Mouse (Mus musculus): ENCODE measurements around the gene Tbc1d14.
A peak's percentile ranks its signal among the peaks of the same experiment; 100 is the strongest.

Gene Tbc1d14

DNA sequence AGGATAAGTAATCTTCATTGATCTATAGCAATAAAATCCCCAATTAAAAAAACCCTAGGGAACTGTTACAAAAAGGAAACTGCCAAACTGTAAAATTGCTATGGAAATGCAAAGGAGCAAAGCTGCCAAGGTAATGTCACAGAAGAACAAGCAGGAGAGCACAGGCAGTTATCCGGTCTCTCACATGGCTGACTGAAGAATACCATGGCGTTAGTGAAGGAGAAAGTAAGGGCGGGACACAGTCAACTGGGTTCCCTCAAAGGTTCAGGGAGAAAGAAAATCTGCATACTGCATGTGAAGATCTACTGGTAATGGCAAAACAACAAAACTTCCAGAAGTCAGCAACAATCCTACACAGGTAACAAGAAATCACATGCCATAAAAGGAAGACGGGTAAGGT lies 36.8 kb downstream of the Tbc1d14 start:
- DNase-seq (ENCODE audit: extremely low read depth, low read depth, low spot score), result no peak

- no peak for DNase-seq (ENCODE audit: extremely low read depth, low read depth, low spot score)
These were observed 38.6 kb downstream of the Tbc1d14 start for GRCm38 (mm10) chr5:36554496-36554895.

DNA sequence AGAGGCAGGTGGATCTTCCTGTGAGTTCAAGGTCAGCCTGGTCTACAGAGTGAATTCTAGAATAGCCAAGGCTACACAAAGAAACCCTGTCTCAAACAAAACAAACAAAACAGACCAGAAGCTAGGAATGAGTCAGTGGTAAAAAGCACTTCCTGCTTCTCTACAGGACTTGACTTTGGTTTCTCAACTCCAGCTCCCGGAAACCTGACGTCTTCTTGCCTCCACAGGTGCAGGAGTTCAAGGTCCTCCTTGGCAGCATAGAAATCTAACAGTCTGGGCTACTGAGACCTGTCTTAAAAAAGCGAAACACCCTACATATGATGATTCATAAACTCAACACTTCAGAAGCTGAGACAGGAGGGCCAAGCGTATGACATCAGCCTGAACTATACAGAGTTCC lies 39.2 kb downstream of the Tbc1d14 start:
- DNase-seq (ENCODE audit: extremely low read depth, low read depth, low spot score), result no peak

- DNase-seq (ENCODE audit: extremely low read depth, low read depth, low spot score), result no peak
These were observed 39.9 kb downstream of the Tbc1d14 start for GRCm38 (mm10) chr5:36553056-36553606.

DNA sequence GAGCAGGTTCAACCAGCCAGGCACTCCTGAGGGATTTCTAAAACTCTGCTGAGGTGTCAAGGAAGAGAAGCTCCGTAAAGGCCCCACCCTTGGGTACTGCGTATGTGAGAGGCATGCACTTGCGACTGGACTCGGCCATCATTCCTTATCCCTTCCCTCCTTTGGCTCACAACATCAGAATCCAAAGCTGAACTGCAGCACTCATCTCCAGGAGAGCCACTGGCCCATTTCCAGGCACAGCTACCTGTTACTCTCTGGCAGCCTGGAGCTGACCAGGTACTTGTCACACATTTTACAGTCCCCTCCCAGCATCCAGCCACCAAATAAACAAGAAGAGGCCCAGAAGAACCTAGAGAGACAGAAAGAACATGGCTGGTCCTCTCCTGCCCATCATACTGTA lies 40.7 kb downstream of the Tbc1d14 start:
- DNase-seq (ENCODE audit: extremely low read depth, low read depth, low spot score), result no peak

GRCm38 (mm10) chr5:36549243-36549642 lies 43.8 kb downstream of the Tbc1d14 start:
- no peak for DNase-seq (ENCODE audit: extremely low read depth, low read depth, low spot score)

- DNase-seq (ENCODE audit: extremely low read depth, low read depth, low spot score), result peak; percentile 30
These were observed 48.3 kb downstream of the Tbc1d14 start for GRCm38 (mm10) chr5:36544765-36545164.

GRCm38 (mm10) chr5:36540928-36541327 lies 52.1 kb downstream of the Tbc1d14 start:
- DNase-seq (ENCODE audit: extremely low read depth, low read depth, low spot score), result no peak

- no peak for DNase-seq (ENCODE audit: extremely low read depth, low read depth, low spot score)
These were observed 54.4 kb downstream of the Tbc1d14 start for GRCm38 (mm10) chr5:36538576-36539187.

GRCm38 (mm10) chr5:36536424-36536823 lies 56.7 kb downstream of the Tbc1d14 start:
- no peak for DNase-seq (ENCODE audit: extremely low read depth, low read depth, low spot score)

DNA sequence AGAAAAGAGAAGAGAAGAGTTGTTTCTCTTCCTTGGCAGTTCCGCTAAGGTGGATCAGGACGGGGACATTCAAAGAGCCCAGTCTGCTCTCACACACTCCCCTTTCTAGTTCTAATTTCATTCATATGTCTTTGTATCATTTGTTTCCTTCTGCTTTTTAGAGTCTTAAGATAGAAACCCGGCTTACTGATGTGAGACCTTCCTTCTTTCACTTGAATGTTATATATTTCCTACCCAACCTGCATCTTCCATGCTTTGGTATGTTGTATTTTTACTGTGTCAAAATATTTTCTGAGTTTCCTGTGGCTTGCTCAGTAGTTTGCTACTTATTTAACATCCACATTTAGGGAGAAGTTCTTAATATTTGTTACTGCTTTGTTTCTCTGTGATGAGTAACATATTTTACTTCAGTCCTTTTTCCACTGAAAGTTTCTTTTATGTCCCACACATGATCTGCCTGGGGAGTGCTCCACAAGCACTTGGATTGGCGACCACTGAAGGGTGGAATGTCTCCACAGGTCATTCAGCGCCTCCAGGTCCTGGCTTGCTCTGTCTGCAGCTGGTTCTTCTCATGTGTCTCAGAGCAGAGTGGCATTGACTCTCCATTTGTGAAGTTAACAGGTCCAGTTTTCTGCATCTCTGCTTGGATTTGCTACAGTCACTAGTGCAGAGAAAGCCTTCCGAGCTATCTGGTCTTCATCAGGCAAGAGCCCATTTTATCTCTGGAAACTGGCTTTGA lies 57.5 kb downstream of the Tbc1d14 start:
- no peak for DNase-seq (ENCODE audit: extremely low read depth, low read depth, low spot score)

- no peak for DNase-seq (ENCODE audit: extremely low read depth, low read depth, low spot score)
These were observed 58.5 kb downstream of the Tbc1d14 start for GRCm38 (mm10) chr5:36534455-36535030.

DNA sequence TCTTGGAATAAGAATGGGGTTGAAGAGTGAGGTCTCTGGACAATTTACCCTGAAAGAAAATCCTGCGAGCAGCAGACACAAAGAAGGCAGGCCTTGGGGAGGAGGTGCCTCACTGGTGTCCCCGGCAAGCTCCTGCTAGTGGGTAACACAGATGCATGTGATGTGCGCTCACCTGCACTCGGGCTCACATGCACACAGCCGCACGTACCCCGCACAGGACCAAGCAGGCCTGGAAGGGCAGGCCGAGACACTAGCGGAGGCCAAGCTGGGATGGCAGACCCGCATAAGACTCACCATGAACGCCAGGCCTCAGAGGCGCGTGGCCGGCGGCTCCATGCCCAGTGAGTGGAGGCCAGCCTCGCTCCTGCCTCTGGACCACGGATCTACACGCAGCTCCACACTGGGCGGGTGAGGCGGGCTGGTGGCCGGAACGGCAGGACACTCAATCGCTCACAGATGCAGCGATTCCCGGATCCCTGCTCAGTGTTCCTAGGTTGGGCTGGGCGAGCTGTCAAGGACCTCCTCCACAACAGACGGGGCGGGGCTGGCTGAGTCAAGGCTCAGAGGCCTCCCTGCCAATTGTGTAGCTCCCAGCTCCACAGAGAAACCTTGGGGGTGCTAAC lies 62.8 kb downstream of the Tbc1d14 start:
- DNase-seq (ENCODE audit: extremely low read depth, low read depth, low spot score), result peak; percentile 39

GRCm38 (mm10) chr5:36529698-36530097 lies 63.4 kb downstream of the Tbc1d14 start:
- DNase-seq (ENCODE audit: extremely low read depth, low read depth, low spot score), result no peak

GRCm38 (mm10) chr5:36526921-36527320 lies 66.2 kb downstream of the Tbc1d14 start:
- DNase-seq (ENCODE audit: extremely low read depth, low read depth, low spot score), result no peak

- DNase-seq (ENCODE audit: extremely low read depth, low read depth, low spot score), result no peak
These were observed 66.8 kb downstream of the Tbc1d14 start for GRCm38 (mm10) chr5:36526274-36526673.

- no peak for DNase-seq (ENCODE audit: extremely low read depth, low read depth, low spot score)
These were observed 67.9 kb downstream of the Tbc1d14 start for GRCm38 (mm10) chr5:36525216-36525615.

GRCm38 (mm10) chr5:36523219-36523703 lies 69.8 kb downstream of the Tbc1d14 start:
- DNase-seq (ENCODE audit: extremely low read depth, low read depth, low spot score), result no peak

- DNase-seq (ENCODE audit: extremely low read depth, low read depth, low spot score), result no peak
These were observed 70.3 kb downstream of the Tbc1d14 start for GRCm38 (mm10) chr5:36522782-36523181.

- no peak for DNase-seq (ENCODE audit: extremely low read depth, low read depth, low spot score)
These were observed 73.3 kb downstream of the Tbc1d14 start for GRCm38 (mm10) chr5:36519751-36520150.

DNA sequence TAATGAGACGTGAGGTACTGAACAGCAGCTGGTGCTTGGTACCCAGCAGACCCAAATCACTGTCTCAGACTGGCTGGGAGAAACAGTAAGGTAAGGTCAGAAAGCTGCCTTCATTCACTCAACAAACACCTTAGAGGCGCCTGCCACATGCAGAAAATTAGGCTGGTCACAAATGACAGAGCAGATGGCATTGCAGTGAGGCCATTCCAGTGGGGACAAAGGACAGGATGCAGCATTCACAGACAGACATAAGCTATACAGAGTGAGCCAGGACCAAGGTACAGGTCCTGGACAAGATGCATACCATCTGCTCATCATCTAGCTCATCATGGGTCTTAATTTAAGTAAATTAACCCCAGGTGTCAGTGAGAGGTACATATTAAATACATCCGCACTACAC lies 75.5 kb downstream of the Tbc1d14 start:
- no peak for DNase-seq (ENCODE audit: extremely low read depth, low read depth, low spot score)

Measured in fat pad, adult 2 months (tissue).